Mouse (Mus musculus) monocyte, adult 59 days (primary cell): ENCODE data around the gene Gjb6. TPM values are rescaled to one million over a fixed set of nuclear protein-coding genes. Genes with fewer than 3 reads are reported as not detected.

Experiments used
- total RNA-seq, 2 experiments: library from RNA; stranded (reverse); gene quantifications; one replicate each; pipeline ENCODE4 v1.2.4; 2023

The Gjb6 gene
- total RNA-seq = not detected

GRCm38 (mm10) chr14:57133161-57133661 lies at the start of gene Gjb6:
Gene Gjb6 (minus strand): TSS chr14:57133611.

GRCm38 (mm10) chr14:57115823-57116544 lies 17.4 kb downstream of the Gjb6 start, which contains the start of gene Gm4491:
Gene Gm4491 (minus strand): TSS chr14:57115883.

GRCm38 (mm10) chr14:57104106-57105023 lies 29.0 kb downstream of the Gjb6 start, which contains the start of gene Gjb2:
Gene Gjb2 (minus strand): TSS chr14:57104702.

Other genes starting within 250 kb of the Gjb6 start
- 10 to 100 TPM; 64.5 to 82.1 TPM for gene Zmym2, start 247.0 kb downstream of the Gjb6 start, total RNA-seq
- not detected for gene Gja3, start 75.5 kb downstream of the Gjb6 start, total RNA-seq
- 10 to 100 TPM; 10.5 to 11.0 TPM for gene Gjb2, start 28.9 kb downstream of the Gjb6 start, total RNA-seq
- not detected for gene Gm4491, start 17.7 kb downstream of the Gjb6 start, total RNA-seq